Mouse (Mus musculus) stomach, postnatal 0 days (tissue): Measurements from ENCODE around the gene Raver1. TPM values are rescaled to one million over a fixed set of nuclear protein-coding genes. Genes with fewer than 3 reads are reported as not detected.

ENCODE experiments used
- ATAC-seq: fragments of 200-750 bp; cut with Nextera tagmentation; 2 replicates; pipeline ENCODE4 v1.8.0; 2017; ENCODE audit not compliant: low FRiP score, low TSS enrichment
- DNase-seq: peaks from one replicate; pipeline ENCODE4 v3.0.0-alpha.2; 2016; ENCODE audit warnings: low spot score
- H3K27ac ChIP-seq: fragments of 300-500 bp; sonication (generic); replicated peaks from 2 replicates; pipeline ENCODE4 v1.5.1; 2014; ENCODE audit warnings: mild to moderate bottlenecking, control low read depth
- H3K27me3 ChIP-seq: fragments of 300-500 bp; sonication (generic); 2 replicates; pipeline ENCODE4 v1.6.1; 2014; ENCODE audit warnings: low read length; ENCODE audit not compliant: control insufficient read depth, insufficient read depth
- H3K36me3 ChIP-seq: fragments of 300-500 bp; sonication (generic); 2 replicates; pipeline ENCODE4 v1.6.1; 2014; ENCODE audit warnings: low read length, mixed read lengths; ENCODE audit not compliant: control insufficient read depth, insufficient read depth
- H3K4me1 ChIP-seq: fragments of 300-500 bp; sonication (generic); replicated peaks from 2 replicates; pipeline ENCODE4 v1.6.1; 2014; ENCODE audit warnings: antibody characterized with exemption; ENCODE audit not compliant: control insufficient read depth, insufficient read depth
- H3K4me2 ChIP-seq: fragments of 300-500 bp; sonication (generic); replicated peaks from 2 replicates; pipeline ENCODE4 v1.6.1; 2014; ENCODE audit warnings: low read depth, mild to moderate bottlenecking, control low read depth, moderate library complexity
- H3K4me3 ChIP-seq: fragments of 300-500 bp; sonication (generic); 2 replicates; pipeline ENCODE4 v1.5.1; 2014; ENCODE audit warnings: low read depth, low read length, control low read depth
- H3K9ac ChIP-seq: fragments of 300-500 bp; sonication (generic); 2 replicates; pipeline ENCODE4 v1.6.1; 2014; ENCODE audit warnings: mild to moderate bottlenecking, low read length, control low read depth, mixed read lengths
- H3K9me3 ChIP-seq: fragments of 300-500 bp; sonication (generic); 2 replicates; pipeline ENCODE4 v1.6.1; 2016; ENCODE audit warnings: low read length; ENCODE audit not compliant: control insufficient read depth
- CTCF ChIP-seq: IDR thresholded peaks from 2 replicates; pipeline ENCODE4 v1.5.1; 2016; ENCODE audit warnings: antibody characterized with exemption, low read depth, mild to moderate bottlenecking, moderate library complexity
- EP300 ChIP-seq: optimal IDR thresholded peaks from 2 replicates; pipeline ENCODE3; 2016; ENCODE audit warnings: antibody characterized with exemption
- WGBS: fragments of 180-500 bp; shearing (Covaris S2); extraction: QIAGEN DNeasy Blood & Tissue Kit; methylation state at CpG from one replicate; pipeline ENCODE4 v1.1.7; 2014; 5-methylcytosine and 5-hydroxymethylcytosine counted together
- polyA plus RNA-seq: library from polyadenylated mRNA; unstranded; fragments of >200 nt; fragmentation: Nextera tagmentation; extraction: Ambion mirVana; gene quantifications from 2 replicates; pipeline ENCODE4 v1.2.1, GENCODE M21; 2015

The Raver1 gene
- polyA plus RNA-seq, 1 experiment from 2014 or later = 15.0 TPM

- Histone ChIP-seq H3K27me3 (no peaks in the 10 kb centered on the region), H3K4me2 (no peak overlapping the region), H3K27ac (no peak overlapping the region), H3K9ac (no peak overlapping the region), H3K4me1 (no peaks in the 10 kb centered on the region), H3K4me3 (no peak overlapping the region), H3K9me3 (no peaks in the 10 kb centered on the region), H3K36me3 (peaks cover 40% of the 10 kb centered on the region)
- no peak for DNase-seq
- no peak for ATAC-seq
- no peak for TF ChIP-seq EP300
- no peak for TF ChIP-seq CTCF
- WGBS = 76% methylated on average over 3 of the region's 3 CpGs
Measured at GRCm38 (mm10) chr9:21083324-21083723, 8.5 kb downstream of the Raver1 start.

GRCm38 (mm10) chr9:21081127-21081526 lies 10.7 kb downstream of the Raver1 start:
- ATAC-seq (no peak), DNase-seq (no peak)
- H3K36me3 ChIP-seq = peaks cover 35% of the 10 kb centered on the region
- H3K4me1 ChIP-seq = no peaks in the 10 kb centered on the region
- 83% methylated on average over 9 of the region's 9 CpGs for WGBS
- no peak overlapping the region for H3K4me3 ChIP-seq
- no peaks in the 10 kb centered on the region for H3K27me3 ChIP-seq
- TF ChIP-seq EP300 (no peak), CTCF (no peak)
- H3K27ac ChIP-seq = no peak overlapping the region
- H3K9me3 ChIP-seq = no peaks in the 10 kb centered on the region
- no peak overlapping the region for H3K4me2 ChIP-seq
- H3K9ac ChIP-seq = no peak overlapping the region

GRCm38 (mm10) chr9:21075625-21076024 lies 16.2 kb downstream of the Raver1 start:
- H3K9me3 ChIP-seq = no peaks in the 10 kb centered on the region
- no peaks in the 10 kb centered on the region for H3K4me1 ChIP-seq
- H3K27me3 ChIP-seq = no peaks in the 10 kb centered on the region
- DNase-seq (no peak), ATAC-seq (no peak)
- H3K36me3 ChIP-seq = peaks cover 13% of the 10 kb centered on the region
- no peak overlapping the region for H3K4me2 ChIP-seq
- 83% methylated on average over 3 of the region's 3 CpGs for WGBS
- H3K9ac ChIP-seq = no peak overlapping the region
- no peak overlapping the region for H3K4me3 ChIP-seq
- TF ChIP-seq CTCF (no peak), EP300 (no peak)
- no peak overlapping the region for H3K27ac ChIP-seq

GRCm38 (mm10) chr9:21074173-21074572 lies 17.6 kb downstream of the Raver1 start:
- no peak overlapping the region for H3K9ac ChIP-seq
- no peak overlapping the region; the same call in 1 of the 2 replicates for H3K27ac ChIP-seq
- H3K36me3 ChIP-seq = peaks cover 14% of the 10 kb centered on the region
- 67% methylated on average over 1 of the region's 1 CpGs for WGBS
- no peak for DNase-seq
- no peaks in the 10 kb centered on the region for H3K4me1 ChIP-seq
- no peak for TF ChIP-seq CTCF
- TF ChIP-seq EP300 = no peak
- H3K4me2 ChIP-seq = no peak overlapping the region
- H3K27me3 ChIP-seq = no peaks in the 10 kb centered on the region
- H3K9me3 ChIP-seq = no peaks in the 10 kb centered on the region
- H3K4me3 ChIP-seq = no peak overlapping the region
- ATAC-seq = no peak

GRCm38 (mm10) chr9:21073044-21073840 lies 18.6 kb downstream of the Raver1 start, which contains the start of the genes Gm49373 and Fdx1l:
TSS of gene Gm49373 (minus strand) at chr9:21073096.
TSS of gene Fdx1l (minus strand) at chr9:21073614.
- WGBS = 2% methylated on average over 56 of the region's 58 CpGs
- no peak for TF ChIP-seq EP300
- TF ChIP-seq CTCF = no peak
- no peaks in the 10 kb centered on the region for H3K4me1 ChIP-seq
- no peaks in the 10 kb centered on the region for H3K9me3 ChIP-seq
- no peaks in the 10 kb centered on the region for H3K27me3 ChIP-seq
- H3K4me2 ChIP-seq = peak within 1 kb of the TSS; percentile 94
- peak within 1 kb of the TSS; percentile 91 for H3K4me3 ChIP-seq
- peak within 1 kb of the TSS; percentile 53 for H3K27ac ChIP-seq
- ATAC-seq = peak; percentile 95
- H3K36me3 ChIP-seq = peaks cover 7% of the 10 kb centered on the region; the same call in 1 of the 2 replicates
- peak; percentile 91 for DNase-seq
- H3K9ac ChIP-seq = peak within 1 kb of the TSS; percentile 76

- 4% methylated on average over 4 of the region's 4 CpGs for WGBS
- TF ChIP-seq CTCF (no peak), EP300 (no peak)
- H3K9me3 ChIP-seq = no peaks in the 10 kb centered on the region
- no peak for DNase-seq
- peak; percentile 24 for ATAC-seq
- peak overlapping the region; percentile 76 for H3K9ac ChIP-seq
- H3K27me3 ChIP-seq = no peaks in the 10 kb centered on the region
- peaks cover 6% of the 10 kb centered on the region; the same call in 1 of the 2 replicates for H3K36me3 ChIP-seq
- peak overlapping the region; percentile 91 for H3K4me3 ChIP-seq
- H3K4me2 ChIP-seq = peak overlapping the region; percentile 94
- H3K27ac ChIP-seq = peak overlapping the region; percentile 53
- H3K4me1 ChIP-seq = no peaks in the 10 kb centered on the region
Measured at GRCm38 (mm10) chr9:21072641-21073040, 19.2 kb downstream of the Raver1 start.
